Mouse (Mus musculus) ovary, postnatal 14 days (tissue): Measurements from ENCODE around the gene Map1a.
A peak's percentile ranks its signal among the peaks of the same experiment; 100 is the strongest.

Source experiments
- DNase-seq: peaks from one replicate; pipeline ENCODE4 v3.0.0; 2022; ENCODE audit warnings: low spot score

The Map1a gene

GRCm38 (mm10) chr2:121288901-121289729 is at the start of gene Map1a:
Gene Map1a (plus strand): TSS chr2:121289600.
- DNase-seq = peak; percentile 82

- DNase-seq = no peak
Measured at GRCm38 (mm10) chr2:121244099-121244498, 45.3 kb upstream of the Map1a start.

GRCm38 (mm10) chr2:121249758-121250157 is 39.6 kb upstream of the Map1a start:
- no peak for DNase-seq

- no peak for DNase-seq
Measured at GRCm38 (mm10) chr2:121268446-121268845, 21.0 kb upstream of the Map1a start.

DNA sequence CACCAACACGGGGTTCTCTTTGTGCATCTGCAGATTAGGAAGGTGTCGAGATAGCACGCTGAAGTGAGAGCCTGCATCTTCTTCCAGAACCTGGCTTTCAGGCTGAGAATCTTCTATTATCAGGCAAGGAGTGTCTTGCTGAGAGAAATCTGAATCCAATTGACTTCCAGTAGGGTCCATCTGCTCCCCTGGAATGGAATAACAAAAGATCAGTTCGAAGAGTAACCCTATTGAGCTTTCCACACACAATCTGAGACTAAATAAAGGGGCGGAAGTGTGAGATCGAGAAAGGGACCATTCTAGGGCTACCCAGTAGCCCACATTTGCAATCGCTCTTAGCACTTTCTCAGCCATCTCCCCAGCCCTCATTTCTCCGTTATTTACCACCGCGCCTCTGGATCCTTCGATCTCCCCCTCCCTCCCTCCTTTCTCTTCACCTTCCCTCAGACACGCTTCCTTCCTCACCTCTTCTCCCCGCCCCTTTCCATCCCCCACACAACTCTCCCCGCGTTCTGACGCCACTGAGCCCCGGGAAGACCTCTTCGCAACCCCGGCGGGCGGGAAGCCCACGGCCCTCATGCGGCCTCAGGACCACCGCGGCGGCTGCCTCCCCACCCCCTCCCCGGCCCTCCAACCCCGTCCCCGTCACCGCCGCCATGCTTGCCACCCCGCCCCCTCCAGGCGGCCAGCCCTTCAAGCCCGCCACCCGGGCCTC is 18.7 kb upstream of the Map1a start:
- DNase-seq = no peak

DNA sequence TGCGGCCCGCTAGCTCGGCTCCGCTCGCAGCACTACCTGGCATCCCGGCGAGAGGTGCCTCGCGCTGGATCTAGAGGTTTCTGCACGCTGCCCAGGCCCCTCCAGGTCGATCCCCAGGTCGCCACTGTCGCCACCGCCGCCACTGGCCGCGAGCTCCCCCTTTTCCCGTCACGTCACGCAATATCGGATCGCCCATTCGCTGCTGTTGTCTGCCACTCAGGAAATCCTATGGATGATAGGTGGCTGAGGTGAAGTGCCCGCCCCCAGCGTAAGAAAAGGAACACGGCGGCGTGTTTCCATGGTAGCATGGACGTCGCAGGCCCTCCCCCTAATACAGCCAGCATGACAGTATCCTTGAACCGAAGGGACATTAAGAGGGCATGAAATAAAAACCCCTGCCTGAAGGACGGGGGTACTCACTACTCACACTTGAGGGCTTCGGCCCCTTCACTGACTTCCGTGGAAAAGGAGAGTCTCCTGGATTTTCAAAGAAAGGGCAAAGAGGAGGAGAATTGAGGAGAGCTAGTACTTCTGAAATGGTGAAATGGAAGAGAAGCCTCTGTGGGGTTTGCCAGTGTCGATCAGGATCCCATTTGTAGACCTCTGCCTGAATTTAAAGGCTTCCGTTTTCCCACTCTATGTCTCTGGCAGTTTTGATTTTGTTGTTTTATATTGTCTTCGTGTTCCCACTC is 18.0 kb upstream of the Map1a start, which contains the start of gene Trp53bp1:
TSS of gene Trp53bp1 (minus strand) at position 172 of the 692 bp plus-strand sequence.
- DNase-seq = peak; percentile 90

DNA sequence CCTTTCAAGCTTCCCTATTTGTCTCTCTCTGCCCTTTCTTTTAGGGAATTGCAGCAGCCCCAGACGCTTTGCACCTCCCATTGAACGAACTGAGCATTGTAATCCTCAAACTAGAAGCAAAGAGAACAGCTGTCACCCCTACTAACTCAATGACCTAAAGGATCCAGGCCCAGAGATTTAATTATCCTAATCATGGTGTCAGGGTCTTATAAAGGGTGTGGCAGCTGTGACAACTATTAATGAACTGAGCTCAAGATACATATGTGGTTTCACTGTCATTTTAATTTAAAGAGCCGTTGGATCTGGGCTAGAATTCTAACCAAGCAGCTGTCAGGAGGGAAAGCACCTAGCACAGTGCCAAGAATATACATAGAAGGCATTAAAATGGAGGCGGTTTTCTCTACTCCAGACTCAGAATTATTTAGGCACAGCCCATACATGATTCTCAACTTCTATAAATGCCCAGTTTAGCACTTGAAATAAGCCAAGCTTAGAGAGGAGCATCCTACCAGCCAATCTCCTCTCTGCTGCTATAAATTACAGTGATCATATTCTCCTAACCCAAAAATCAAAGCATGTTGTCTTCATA is 17.4 kb upstream of the Map1a start:
- no peak for DNase-seq

DNA sequence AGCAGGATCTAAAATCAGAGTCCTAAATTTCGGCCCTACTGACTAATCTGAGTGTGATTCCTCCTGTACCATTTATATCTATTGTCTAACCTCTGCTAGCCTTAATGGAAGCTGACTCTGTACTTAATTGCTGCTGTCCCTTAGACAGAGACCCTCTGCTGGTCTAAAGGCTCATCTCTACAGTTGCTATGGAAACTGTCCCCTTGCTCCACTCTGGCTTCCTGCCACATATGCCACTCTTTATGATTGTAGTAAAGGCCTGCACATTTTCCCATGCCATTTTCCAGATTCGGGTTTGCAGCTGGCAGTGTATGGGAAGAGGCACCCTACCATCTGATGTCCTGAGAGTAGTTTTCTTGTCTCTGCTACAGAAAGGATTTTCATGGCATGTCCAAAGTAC is 1.6 kb upstream of the Map1a start:
- DNase-seq = no peak

- DNase-seq = no peak
Measured at GRCm38 (mm10) chr2:121289730-121290540, 535 bp downstream of the Map1a start.

GRCm38 (mm10) chr2:121292316-121293013 is 3.1 kb downstream of the Map1a start:
- no peak for DNase-seq

- DNase-seq = no peak
Measured at GRCm38 (mm10) chr2:121294182-121294581, 4.8 kb downstream of the Map1a start.

DNA sequence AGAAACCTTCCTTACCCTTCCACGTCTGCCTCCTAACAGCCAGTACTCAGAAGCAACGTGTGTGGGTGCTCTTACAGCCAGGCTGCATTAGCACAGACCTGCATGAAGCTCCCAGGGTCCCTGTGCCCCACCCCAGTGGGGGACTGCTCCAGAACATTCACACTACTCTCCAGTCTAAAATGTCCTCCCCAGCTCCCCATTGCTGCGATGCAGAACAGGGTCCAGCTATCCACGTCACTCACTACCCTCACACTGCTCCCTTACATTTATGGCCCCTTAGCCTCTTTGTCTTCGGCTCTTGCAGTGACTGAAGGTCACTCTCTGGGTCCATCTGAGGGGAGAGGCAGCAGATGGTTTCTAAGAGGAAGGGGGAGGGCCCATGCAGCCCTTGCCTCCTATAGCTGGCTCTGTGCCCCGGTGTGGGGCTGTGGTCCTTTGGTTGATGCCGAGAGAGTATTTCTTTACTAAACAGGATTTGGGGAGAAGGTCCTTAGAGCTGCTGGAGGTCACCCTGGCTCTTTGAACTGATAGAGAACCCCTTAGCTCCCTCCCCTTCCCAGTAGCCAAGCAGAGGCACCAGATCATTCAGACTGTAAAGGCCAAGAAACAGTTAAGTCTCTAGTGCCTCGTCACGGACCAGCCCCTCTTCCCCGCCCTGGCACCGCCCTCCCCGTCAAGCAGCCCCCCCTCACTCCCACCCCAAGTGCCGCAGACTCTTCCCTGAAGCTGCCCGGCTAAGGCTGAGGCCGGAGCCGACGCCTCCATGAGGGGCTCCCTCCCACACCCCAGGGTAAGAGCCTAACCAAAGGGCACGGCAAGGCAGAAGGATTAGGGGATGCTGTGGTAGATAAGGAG is 5.6 kb downstream of the Map1a start:
- peak; percentile 37 for DNase-seq

- no peak for DNase-seq
Measured at GRCm38 (mm10) chr2:121295608-121296571, 6.5 kb downstream of the Map1a start.

DNA sequence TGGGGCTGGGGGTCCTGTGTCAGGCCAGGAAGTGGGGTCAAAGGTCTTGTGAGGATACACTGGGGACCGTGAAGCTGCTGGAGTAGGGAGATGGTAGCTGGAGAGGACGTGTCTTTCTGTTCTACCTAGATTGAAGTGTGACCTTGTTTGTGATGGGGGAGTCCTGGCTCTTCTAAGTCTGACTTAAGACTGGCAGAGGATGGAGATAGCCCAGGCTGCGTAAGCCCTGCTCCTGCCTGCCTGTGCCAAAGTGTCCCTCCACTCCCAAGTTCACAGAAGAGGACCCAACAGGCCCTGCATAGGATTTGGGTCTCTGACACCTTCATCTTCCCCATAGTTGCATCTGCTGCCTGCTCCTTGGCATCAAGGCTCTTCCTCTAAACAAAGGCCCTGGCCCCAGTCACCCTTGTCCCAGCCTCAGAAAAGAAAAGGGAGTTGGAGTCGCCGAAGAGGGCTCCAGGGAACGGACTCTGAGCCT is 7.4 kb downstream of the Map1a start:
- DNase-seq = no peak

GRCm38 (mm10) chr2:121297701-121298100 is 8.3 kb downstream of the Map1a start:
- DNase-seq = no peak

- DNase-seq = no peak
Measured at GRCm38 (mm10) chr2:121298131-121298530, 8.7 kb downstream of the Map1a start.

DNA sequence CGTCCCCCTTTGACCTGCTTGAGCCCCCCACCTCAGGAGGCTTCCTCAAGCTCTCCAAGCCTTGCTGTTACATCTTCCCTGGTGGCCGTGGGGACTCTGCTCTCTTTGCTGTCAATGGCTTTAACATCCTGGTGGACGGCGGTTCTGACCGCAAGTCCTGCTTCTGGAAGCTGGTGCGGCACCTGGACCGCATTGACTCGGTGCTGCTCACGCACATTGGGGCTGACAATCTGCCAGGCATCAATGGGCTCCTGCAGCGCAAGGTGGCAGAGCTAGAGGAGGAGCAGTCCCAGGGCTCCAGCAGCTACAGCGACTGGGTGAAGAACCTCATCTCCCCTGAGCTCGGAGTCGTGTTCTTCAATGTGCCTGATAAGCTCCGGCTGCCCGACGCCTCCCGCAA is 10.1 kb downstream of the Map1a start:
- no peak for DNase-seq

DNA sequence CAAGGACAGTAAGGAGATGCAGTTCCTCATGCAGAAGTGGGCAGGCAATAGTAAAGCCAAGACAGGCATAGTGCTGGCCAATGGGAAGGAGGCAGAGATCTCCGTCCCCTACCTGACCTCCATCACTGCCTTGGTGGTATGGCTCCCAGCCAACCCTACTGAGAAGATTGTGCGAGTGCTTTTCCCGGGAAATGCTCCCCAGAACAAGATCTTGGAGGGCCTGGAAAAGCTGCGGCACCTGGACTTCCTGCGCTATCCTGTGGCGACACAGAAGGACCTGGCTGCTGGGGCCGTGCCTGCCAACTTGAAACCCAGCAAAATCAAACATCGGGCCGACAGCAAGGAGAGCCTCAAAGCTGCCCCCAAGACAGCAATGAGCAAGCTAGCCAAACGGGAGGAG is 10.6 kb downstream of the Map1a start:
- DNase-seq = no peak
